Mouse (Mus musculus) G1E (cell line): Measurements from ENCODE around the gene Tex14.

ENCODE experiments used
- CTCF ChIP-seq: IDR thresholded peaks from 2 replicates; pipeline ENCODE4 v1.5.1; 2012; ENCODE audit warnings: low read depth, low read length, inconsistent platforms, mixed read lengths
- GATA1 ChIP-seq: IDR thresholded peaks from 2 replicates; pipeline ENCODE4 v1.6.1; 2012; ENCODE audit warnings: borderline replicate concordance, low read length, inconsistent platforms, mixed read lengths
- POLR2AphosphoS5 ChIP-seq: IDR thresholded peaks from 2 replicates; pipeline ENCODE4 v1.6.1; 2012; ENCODE audit warnings: low read depth, low read length, inconsistent platforms; ENCODE audit not compliant: insufficient replicate concordance

GRCm38 (mm10) chr11:87577601-87578248 is 172.9 kb downstream of the Tex14 start:
- no peak for TF ChIP-seq CTCF
- no peak for TF ChIP-seq GATA1
- TF ChIP-seq POLR2AphosphoS5, result no peak
